Mouse (Mus musculus) brain, embryonic 14.5 days (tissue): Measurements from ENCODE around the gene Olfr808.

Experiments
- CTCF ChIP-seq: fragments of 200-500 bp; IDR thresholded peaks from 2 replicates; pipeline ENCODE4 v1.5.1; 2012; ENCODE audit warnings: inconsistent platforms, mild to moderate bottlenecking, moderate library complexity, borderline replicate concordance; ENCODE audit not compliant: insufficient read depth, insufficient read length; ENCODE audit errors: extremely low read depth
- POLR2A ChIP-seq: fragments of 200-500 bp; IDR thresholded peaks from 2 replicates; pipeline ENCODE4 v1.6.1; 2012; ENCODE audit warnings: mild to moderate bottlenecking, inconsistent platforms, borderline replicate concordance; ENCODE audit not compliant: poor library complexity, insufficient read depth, insufficient read length, severe bottlenecking; ENCODE audit errors: extremely low read depth

- TF ChIP-seq CTCF (no peak), POLR2A (no peak)
Measured at GRCm38 (mm10) chr10:129794817-129795216, 29.5 kb downstream of the Olfr808 start, which contains the start of gene Olfr810.
